Mouse (Mus musculus): ENCODE measurements around the gene Top3a.

Top3a gene

DNA sequence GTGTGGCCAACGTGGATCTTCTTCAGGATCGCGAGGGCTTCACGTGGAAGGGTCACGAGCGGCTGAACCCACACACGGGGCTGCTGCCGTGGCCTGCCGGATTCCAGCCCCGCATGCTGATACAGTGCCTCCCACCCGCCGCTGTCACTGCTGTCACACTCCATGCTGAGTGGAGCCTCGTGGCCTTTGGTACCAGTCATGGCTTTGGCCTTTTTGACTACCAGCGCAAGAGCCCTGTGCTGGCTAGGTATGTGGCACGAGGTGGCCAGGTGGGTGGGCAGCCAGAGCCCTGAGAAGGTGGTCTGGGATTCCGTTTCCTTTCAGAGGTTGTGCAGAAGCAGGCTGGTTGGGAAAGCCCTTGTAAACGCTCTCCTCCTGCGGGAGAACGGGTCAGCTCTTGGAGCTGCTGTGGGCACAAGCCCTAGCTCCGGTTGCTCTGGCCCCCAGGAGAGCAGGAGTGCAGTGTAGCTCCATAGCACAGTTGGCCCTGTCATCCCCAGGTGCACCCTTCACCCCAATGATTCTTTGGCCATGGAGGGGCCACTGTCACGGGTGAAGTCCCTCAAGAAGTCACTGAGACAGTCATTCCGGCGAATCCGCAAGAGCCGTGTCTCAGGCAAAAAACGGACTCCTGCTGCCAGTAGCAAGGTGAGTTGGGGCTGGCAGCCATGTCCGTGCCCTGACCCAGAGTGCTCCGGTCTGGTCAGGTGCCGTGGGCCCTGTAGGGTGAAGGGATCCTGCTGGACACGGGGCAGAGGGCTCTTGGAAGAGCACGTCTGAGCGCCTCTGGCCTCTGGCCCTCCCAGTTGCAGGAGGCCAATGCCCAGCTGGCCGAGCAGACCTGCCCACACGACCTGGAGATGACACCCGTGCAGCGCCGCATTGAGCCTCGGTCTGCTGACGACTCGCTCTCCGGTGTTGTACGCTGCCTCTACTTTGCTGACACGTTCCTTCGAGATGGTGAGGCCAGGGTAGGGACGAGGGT lies 67.4 kb downstream of the Top3a start:
- no peak for DNase-seq

DNA sequence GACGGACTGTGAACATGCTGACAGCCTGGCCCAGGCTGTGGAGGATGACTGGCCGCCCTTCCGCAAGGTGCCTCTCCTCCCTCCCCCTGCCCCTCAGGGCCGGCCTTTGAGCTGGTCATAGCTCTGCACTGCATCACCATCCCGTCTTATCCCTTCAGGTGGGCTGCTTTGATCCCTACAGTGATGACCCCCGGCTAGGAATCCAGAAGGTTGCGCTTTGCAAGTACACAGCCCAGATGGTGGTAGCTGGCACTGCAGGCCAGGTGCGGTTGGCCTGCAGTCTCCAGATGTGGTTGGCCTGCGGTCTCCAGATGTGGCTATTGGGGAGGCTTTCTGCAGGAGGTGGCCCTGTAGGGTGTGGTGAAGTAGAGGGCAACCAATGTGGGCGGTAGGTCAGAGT lies 68.5 kb downstream of the Top3a start:
- DNase-seq = no peak

- peak in 1 of 2 experiments; percentile 47 for DNase-seq
Measured at GRCm38 (mm10) chr11:60707672-60708071, 69.5 kb downstream of the Top3a start.

DNA sequence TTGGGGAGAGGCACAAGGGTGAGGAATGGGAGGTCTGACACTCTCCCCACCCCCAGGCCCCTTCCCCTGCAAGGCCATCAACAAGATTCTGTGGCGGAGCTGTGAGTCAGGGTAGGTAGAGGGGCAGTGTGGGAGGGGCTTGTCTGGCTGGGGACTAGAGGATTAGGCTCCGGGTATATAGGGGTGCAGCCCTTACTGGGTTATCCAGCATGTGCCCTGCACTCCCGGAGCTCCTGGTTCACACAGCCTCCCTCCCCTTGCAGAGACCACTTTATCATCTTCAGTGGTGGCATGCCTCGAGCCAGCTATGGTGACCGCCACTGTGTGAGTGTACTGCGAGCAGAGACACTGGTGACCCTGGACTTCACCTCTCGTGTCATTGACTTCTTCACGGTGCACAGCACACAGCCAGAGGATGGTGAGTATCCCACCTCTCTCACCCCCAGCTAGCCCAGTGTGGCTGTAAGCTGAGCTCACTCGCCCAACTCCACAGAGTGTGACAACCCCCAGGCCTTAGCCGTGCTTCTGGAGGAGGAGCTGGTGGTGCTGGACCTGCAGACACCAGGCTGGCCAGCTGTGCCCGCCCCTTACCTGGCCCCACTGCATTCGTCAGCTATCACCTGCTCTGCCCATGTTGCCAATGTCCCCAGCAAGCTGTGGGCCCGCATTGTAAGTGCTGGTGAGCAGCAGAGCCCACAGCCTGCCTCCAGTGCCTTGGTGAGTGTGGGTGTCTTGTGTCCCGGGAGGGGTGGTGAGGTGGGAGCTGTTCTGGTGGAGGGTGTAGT lies 70.3 kb downstream of the Top3a start:
- no peak for DNase-seq

- no peak for DNase-seq
Measured at GRCm38 (mm10) chr11:60706076-60706475, 71.1 kb downstream of the Top3a start.

DNA sequence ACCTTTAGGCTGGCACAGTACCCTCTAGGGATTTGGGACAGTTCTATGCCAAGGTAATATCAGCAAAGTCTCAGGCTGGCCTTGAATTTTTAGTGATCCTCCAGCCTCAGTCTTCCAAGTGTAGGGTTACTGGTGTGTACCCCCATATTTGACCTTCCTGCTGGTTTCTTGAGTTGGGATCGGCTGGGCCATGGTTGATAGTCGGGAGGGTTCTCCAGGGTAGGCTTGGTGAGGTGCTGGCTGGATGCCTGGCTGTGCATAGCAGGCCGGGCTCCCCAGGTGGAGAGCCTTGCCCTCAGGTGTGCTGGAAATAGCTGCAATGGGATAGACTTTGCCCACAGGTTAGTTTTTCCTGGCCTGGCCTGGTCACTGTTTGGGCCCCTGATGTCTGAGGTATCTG lies 71.9 kb downstream of the Top3a start:
- DNase-seq = no peak

DNA sequence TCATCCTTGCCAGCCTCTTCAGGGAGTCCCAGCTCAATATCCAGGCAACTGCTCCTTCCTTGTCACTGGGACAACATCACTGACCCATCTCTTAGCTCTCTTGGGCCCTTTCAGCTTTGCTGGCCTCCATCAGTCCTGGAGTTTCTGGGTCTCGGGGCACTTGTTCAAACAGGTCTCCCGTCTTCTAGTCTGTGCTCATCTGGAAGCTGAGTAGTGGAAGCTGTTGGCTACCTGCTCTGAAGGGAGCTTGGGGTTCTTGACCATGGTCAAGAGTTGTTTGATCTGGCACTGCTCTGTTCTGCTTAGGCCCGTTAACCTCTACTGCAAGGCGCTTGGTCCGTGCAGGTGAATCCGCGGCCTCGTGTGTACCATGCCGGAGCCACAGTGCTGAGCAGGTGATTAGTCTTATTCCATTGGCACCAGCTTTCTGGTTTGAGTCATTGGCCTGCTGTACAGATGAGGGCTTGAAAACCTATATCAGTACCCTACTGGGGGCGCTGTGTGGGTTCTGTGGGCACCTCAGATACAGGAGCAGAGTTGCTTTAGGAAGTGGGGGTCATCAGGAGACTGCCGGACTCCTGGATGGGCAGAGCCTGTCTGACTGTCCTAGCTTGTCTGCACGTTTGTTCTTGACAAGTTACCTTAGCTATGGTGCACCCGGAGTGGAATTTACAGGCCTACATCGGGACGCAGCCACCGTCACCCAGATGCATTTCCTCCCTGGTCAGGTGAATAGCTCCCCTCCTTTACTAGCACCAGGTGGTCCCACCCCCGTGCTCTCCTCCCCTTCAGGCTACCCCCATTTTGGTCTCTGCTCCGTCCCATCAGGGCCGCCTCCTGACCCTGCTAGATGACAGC lies 72.9 kb downstream of the Top3a start:
- DNase-seq = peak in 1 of 2 experiments; percentile 10

GRCm38 (mm10) chr11:60703131-60703530 lies 74.0 kb downstream of the Top3a start:
- DNase-seq = peak; percentile 60 to 70

DNA sequence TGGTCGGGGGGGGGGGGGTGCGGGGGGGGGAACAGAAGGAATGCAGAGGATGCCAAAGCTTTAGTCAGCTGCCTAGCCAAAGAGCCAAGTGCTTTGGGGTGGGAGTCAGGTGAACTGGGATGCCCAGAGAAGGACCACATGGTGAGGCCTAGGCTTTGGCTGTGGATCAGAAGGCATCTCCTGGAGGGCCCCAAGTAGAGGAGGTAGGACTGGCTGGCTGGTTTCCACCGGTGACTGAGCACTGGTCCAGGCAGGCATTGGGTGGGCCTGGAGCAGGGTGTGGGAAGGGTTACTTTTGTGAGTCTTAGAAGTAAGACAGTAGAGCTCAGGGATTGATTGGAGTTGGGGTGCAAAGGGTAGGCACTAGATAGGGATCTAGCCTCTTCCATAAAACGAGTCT lies 75.6 kb downstream of the Top3a start:
- DNase-seq = peak in 1 of 2 experiments; percentile 16

DNA sequence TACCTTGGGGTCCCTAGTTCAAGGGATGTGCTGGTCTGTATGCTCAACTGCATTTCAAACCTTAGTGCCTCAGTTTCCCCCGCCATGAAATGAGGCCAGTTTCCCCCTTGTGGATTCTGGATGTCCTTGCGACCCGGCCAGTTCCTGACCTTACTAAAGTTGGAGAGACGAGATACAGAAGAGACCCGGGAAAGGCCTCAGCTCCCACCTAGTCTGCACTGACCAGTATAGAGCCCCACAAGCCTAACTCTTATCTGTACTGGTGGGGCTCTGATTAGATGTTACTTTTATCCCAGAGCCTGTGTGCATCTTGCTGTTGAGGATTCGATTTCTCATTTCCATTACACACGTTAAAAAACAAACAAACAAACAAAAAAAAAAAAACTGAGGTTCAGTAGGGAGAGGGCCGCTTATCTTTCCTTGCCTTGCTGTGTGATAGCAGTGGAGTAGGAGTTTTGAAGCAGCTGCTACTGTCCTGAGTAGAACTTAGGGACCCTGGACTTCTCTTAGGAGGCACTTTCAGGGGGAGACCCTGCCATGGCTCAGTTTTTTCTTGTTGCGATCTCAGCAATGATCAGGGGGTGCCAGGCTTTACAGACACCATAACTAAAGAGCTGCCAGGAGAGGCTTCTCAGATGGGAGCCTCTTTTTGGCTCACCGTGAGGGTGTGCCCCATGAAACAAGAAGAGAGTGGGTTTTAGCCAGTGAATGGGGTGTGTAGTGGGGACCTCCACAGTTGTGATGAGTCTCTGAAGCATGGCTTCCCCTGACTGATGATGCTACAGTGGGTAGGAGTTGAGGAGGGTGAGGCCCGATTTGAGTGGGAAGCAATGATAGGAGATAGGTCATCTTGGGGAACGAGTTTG lies 76.6 kb downstream of the Top3a start:
- DNase-seq = peak in 1 of 2 experiments; percentile 7

DNA sequence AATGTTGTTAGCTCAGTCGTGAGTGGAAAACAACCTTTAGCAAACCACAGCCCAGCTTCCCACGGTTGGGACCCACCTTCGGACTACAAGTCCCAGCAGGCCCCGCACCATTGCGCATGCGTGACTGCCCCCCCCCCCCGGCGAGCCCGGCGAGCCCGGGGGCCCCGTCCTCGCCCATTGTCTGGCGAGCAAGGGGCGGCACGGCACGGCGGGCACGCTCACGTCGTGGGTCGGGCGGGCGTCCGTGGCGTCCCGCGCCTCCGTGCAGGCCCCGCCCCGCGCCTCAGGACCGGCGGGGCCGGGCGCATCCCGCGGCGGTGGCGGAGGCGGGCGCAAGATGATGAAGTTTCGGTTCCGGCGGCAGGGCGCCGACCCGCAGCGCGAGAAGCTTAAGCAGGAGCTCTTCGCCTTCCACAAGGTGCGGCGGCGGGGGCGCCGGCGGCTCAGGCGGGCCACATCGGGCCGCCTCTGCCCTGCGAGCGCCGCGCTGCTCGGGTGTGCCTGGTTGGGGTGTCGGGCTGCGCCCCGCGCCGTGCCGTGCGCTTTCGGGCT lies 77.6 kb downstream of the Top3a start, which contains the start of gene Llgl1:
Gene Llgl1, plus strand, starts transcription at position 200 of the 552 bp plus-strand sequence.
- DNase-seq = peak; percentile 78 to 91

DNA sequence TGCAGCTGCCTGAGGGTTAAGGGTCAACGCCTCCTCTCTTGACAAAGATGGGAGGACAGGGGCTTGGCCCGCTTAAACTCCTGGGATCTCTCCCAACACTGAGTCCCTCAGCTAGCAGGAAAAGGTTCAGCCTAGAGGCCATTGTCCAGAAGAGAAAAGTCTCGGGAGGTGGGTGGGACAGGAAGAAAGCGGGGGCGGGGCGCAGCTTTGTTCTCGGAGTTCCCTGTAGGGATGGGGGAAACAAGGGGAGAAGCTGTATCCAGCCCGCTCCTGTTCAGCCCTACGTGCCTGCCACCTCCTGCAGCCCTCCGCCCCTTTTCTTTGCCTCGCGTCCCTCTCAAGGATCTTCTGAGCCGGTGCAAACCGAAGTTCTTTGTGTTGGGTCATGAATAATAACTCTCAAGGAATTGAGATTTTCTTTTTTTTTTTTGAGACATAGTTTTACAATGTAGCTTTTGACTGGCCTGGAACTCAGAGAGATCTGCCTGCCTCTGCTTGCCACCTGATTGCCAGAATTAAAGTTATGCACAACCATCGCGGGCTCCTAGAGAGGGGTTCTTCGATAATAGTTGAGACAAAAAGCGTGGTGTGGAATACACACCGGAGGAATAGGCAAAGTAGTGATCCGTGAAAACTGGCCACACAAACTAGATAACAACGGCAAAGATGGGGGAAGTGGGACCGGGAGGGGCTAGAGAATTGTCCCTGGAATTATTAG lies 78.2 kb downstream of the Top3a start:
- DNase-seq = peak in 1 of 2 experiments; percentile 24

DNA sequence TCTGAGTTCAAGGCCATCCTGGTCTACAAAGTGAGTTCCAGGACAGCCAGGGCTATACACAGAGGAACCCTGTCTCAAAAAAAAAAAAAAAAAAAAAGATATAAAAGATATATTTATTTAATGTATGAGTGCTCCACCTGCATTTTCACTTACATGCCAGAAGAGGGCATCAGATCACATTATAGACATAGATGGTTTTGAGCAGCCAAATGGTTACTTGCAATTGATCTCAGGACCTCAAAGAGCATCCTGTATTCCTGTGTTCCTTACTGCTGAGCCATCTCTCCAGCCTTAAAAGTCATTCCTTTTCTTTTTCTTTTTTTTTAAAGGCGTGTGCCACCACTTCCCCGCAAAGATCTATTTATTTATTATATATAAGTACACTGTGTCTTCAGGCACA lies 79.6 kb downstream of the Top3a start:
- DNase-seq = peak in 1 of 2 experiments; percentile 10

GRCm38 (mm10) chr11:60696165-60696564 lies 81.0 kb downstream of the Top3a start:
- no peak for DNase-seq
